Mouse (Mus musculus): ENCODE results near the gene Enpp6. TPM values are rescaled to one million over a fixed set of nuclear protein-coding genes. Genes with fewer than 3 reads are reported as not detected.

Gene Enpp6
- total and polyA plus RNA-seq, 3 experiments = 2.9 to 5.9 (median 3.5) TPM

GRCm38 (mm10) chr8:47135586-47135985 lies 148.9 kb downstream of the Enpp6 start:
- TF ChIP-seq POLR2A (IDR thresholded peaks at IDR 0.05; ENCODE audit: insufficient read depth, low read depth, low read length) (no peak), CTCF (IDR thresholded peaks at IDR 0.05) (no peak), EP300 (IDR thresholded peaks at IDR 0.05; ENCODE audit: insufficient read depth, low read depth, low read length) (no peak)
- Histone ChIP-seq H3K36me3 (ENCODE audit: control insufficient read depth, insufficient read depth, low read length) (no peaks in the 10 kb centered on the region), H3K4me1 (ENCODE audit: control insufficient read depth, insufficient read depth, low read length) (no peaks in the 10 kb centered on the region; the same call in 1 of the 2 replicates), H3K79me2 (replicated peaks; ENCODE audit: control insufficient read depth, insufficient read depth, low read length) (no peaks in the 10 kb centered on the region), H3K9ac (ENCODE audit: low read depth, low read length) (no peak overlapping the region), H3K27ac (no peak overlapping the region), H3K27me3 (ENCODE audit: control insufficient read depth, insufficient read depth, low read length) (no peaks in the 10 kb centered on the region), H3K4me3 (peak overlapping the region; percentile 18; the same call in 1 of the 2 replicates)
- intact Hi-C loops (cut with DNase I) = no loop called here
- no peak for DNase-seq
- 10% methylated on average over 9 of the region's 9 CpGs for WGBS

GRCm38 (mm10) chr8:47136047-47136446 lies 149.4 kb downstream of the Enpp6 start:
- TF ChIP-seq POLR2A (IDR thresholded peaks at IDR 0.05; ENCODE audit: insufficient read depth, low read depth, low read length) (no peak), EP300 (IDR thresholded peaks at IDR 0.05; ENCODE audit: insufficient read depth, low read depth, low read length) (no peak), CTCF (IDR thresholded peaks at IDR 0.05) (no peak)
- H3K9ac ChIP-seq (ENCODE audit: low read depth, low read length) = no peak overlapping the region
- H3K36me3 ChIP-seq (ENCODE audit: control insufficient read depth, insufficient read depth, low read length) = no peaks in the 10 kb centered on the region
- H3K27ac ChIP-seq = no peak overlapping the region
- no peak for DNase-seq
- no peaks in the 10 kb centered on the region for H3K27me3 ChIP-seq (ENCODE audit: control insufficient read depth, insufficient read depth, low read length)
- 40% methylated on average over 5 of the region's 5 CpGs for WGBS
- no peaks in the 10 kb centered on the region; the same call in 1 of the 2 replicates for H3K4me1 ChIP-seq (ENCODE audit: control insufficient read depth, insufficient read depth, low read length)
- intact Hi-C loops (cut with DNase I) = no loop called here
- H3K79me2 ChIP-seq (replicated peaks; ENCODE audit: control insufficient read depth, insufficient read depth, low read length) = no peaks in the 10 kb centered on the region
- peak overlapping the region; percentile 18; the same call in 1 of the 2 replicates for H3K4me3 ChIP-seq

GRCm38 (mm10) chr8:47145258-47145657 lies 158.6 kb downstream of the Enpp6 start:
- TF ChIP-seq POLR2A (IDR thresholded peaks at IDR 0.05; ENCODE audit: insufficient read depth, low read depth, low read length) = no peak
- no peak for TF ChIP-seq CTCF (IDR thresholded peaks at IDR 0.05)
- no peak for TF ChIP-seq EP300 (IDR thresholded peaks at IDR 0.05; ENCODE audit: insufficient read depth, low read depth, low read length)
- intact Hi-C loops (cut with DNase I) = no loop called here
- Histone ChIP-seq H3K4me1 (ENCODE audit: control insufficient read depth, insufficient read depth, low read length) (no peaks in the 10 kb centered on the region), H3K4me3 (no peak overlapping the region), H3K36me3 (ENCODE audit: control insufficient read depth, insufficient read depth, low read length) (no peaks in the 10 kb centered on the region), H3K27me3 (ENCODE audit: control insufficient read depth, insufficient read depth, low read length) (no peaks in the 10 kb centered on the region), H3K79me2 (replicated peaks; ENCODE audit: control insufficient read depth, insufficient read depth, low read length) (no peaks in the 10 kb centered on the region), H3K27ac (no peak overlapping the region), H3K9ac (ENCODE audit: low read depth, low read length) (no peak overlapping the region)
- WGBS = 93% methylated on average over 9 of the region's 9 CpGs
- no peak for DNase-seq

Other genes with a start within 250 kb of the Enpp6 start
- 10 to 100 TPM; 31.8 to 35.9 TPM for gene Irf2, start 247.2 kb upstream of the Enpp6 start, total RNA-seq (2021)
- 10.3 TPM in 2 replicates for gene Irf2, start 247.2 kb upstream of the Enpp6 start, polyA plus RNA-seq (2012; rRNA removed)

Measured in heart, adult 2 months (tissue).